Mouse (Mus musculus) kidney, adult 2 months (tissue): ENCODE data around the gene Vamp4. TPM values are rescaled to one million over a fixed set of nuclear protein-coding genes. Genes with fewer than 3 reads are reported as not detected.
"Not testable (repeated sequence)": the region's sequence is repeated elsewhere in the genome, so short reads cannot be mapped to it uniquely, and the experiment has no call there.

Source experiments
- DNase-seq: peaks from one replicate; pipeline ENCODE4 v3.0.0; 2021
- H3K27ac ChIP-seq: fragments of 200-500 bp; 2 replicates; pipeline ENCODE4 v1.5.1; 2012; ENCODE audit warnings: low read depth, low read length, control low read depth, inconsistent platforms; ENCODE audit not compliant: insufficient read depth
- H3K27me3 ChIP-seq: fragments of 200-500 bp; replicated peaks from 2 replicates; pipeline ENCODE4 v1.6.1; 2012; ENCODE audit warnings: mild to moderate bottlenecking, moderate library complexity, low read length, inconsistent platforms; ENCODE audit not compliant: control insufficient read depth, insufficient read depth
- H3K36me3 ChIP-seq: fragments of 200-500 bp; 2 replicates; pipeline ENCODE4 v1.6.1; 2012; ENCODE audit warnings: mild to moderate bottlenecking, moderate library complexity, low read length, inconsistent platforms; ENCODE audit not compliant: control insufficient read depth, insufficient read depth
- H3K4me1 ChIP-seq: fragments of 200-500 bp; 2 replicates; pipeline ENCODE4 v1.6.1; 2011; ENCODE audit warnings: low read length; ENCODE audit not compliant: control insufficient read depth, insufficient read depth
- H3K4me3 ChIP-seq: fragments of 200-500 bp; 2 replicates; pipeline ENCODE4 v1.5.1; 2011; ENCODE audit warnings: mild to moderate bottlenecking, low read depth, low read length, control low read depth; ENCODE audit not compliant: insufficient read depth
- CTCF ChIP-seq: fragments of 200-500 bp; conservative IDR thresholded peaks from 2 replicates; pipeline ENCODE4 v1.5.1; 2011; ENCODE audit warnings: low read depth, mild to moderate bottlenecking, control low read depth, low read length, moderate library complexity, mixed read lengths; ENCODE audit not compliant: insufficient read depth, insufficient read length
- POLR2A ChIP-seq: fragments of 200-500 bp; IDR thresholded peaks from one replicate; pipeline ENCODE4 v1.6.1; 2011; ENCODE audit warnings: low read depth, low read length, control low read depth
- WGBS: fragments of 180-500 bp; shearing (Covaris S2); methylation state at CpG from one replicate; pipeline ENCODE4 v1.1.7; 2018; 5-methylcytosine and 5-hydroxymethylcytosine counted together
- polyA plus RNA-seq: library from polyadenylated mRNA; depleted of rRNA; stranded (reverse); fragments of >200 nt; gene quantifications from 2 replicates; pipeline ENCODE4 v1.2.3, GENCODE M21; 2012

Gene Vamp4
- polyA plus RNA-seq, 1 experiment, result 11.4 TPM

DNA sequence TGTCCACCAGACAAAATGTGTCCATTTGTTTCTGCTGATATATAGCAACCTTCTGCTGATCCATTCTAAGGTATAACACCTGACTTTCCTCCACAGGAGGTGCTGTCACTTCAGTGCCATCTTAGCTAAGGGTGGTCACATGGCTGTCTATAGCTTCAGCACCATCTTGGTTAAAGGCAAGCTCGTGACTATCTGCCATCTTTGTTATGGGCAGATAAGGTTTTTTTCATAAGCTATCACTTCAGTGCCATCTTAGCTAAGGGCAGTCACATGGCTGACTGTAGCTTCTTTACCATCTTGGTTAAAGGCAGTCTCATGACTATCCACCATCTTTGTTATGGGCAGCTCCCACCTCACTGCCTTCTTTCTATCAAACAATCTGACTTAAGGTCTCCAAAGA is 45.2 kb downstream of the Vamp4 start:
- WGBS, result 85% methylated on average over 1 of the region's 1 CpGs
- Histone ChIP-seq H3K36me3 (no peaks in the 10 kb centered on the region), H3K4me1 (peaks cover 3% of the 10 kb centered on the region; the same call in 1 of the 2 replicates), H3K27ac (no peak overlapping the region), H3K4me3 (no peak overlapping the region), H3K27me3 (no peaks in the 10 kb centered on the region)
- no peak for DNase-seq
- TF ChIP-seq POLR2A, result no peak

DNA sequence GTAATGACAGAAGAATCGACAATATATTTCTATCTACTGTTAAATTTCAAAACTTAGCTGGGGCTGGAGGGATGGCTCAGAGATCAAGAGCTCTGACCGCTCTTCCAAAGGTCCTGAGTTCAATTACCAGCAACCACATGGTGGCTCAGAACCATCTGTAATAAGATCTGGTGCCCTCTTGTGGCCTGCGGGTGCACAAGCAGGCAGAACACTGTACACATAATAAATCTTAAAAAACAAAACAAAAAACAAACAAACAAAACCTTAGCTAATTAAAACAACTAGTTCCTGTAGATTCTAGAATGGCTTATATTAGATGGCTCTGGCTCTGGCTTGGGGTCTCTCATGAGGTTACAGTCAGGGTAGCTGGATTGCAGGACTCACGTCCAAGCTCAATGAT is 50.2 kb downstream of the Vamp4 start:
- DNase-seq, result no peak
- 66% methylated on average over 4 of the region's 4 CpGs for WGBS
- TF ChIP-seq POLR2A (no peak), CTCF (peak; percentile 53)
- no peak overlapping the region for H3K27ac ChIP-seq
- H3K4me3 ChIP-seq, result no peak overlapping the region
- H3K36me3 ChIP-seq, result no peaks in the 10 kb centered on the region
- no peaks in the 10 kb centered on the region for H3K4me1 ChIP-seq
- H3K27me3 ChIP-seq, result no peaks in the 10 kb centered on the region

DNA sequence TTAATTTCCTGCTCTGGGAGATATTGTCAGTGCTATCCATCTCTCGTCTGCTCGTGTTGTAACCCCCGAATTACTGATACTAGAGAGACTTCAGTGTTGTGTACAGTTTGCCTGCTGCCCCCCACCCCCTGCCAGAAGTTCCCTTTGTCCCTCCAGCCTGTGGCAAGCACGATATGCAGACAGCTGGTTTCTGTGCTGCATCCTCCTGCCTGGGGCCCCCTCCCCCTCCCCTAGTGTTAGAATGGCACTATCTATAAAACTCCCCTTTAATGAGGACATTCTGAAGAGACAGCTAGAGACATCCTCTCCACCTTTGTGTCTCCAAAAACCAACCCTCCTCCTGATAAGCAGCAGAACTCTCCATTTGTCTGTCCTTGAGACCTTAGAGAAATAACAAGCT is 53.6 kb downstream of the Vamp4 start:
- DNase-seq, result no peak
- H3K4me1 ChIP-seq, result no peaks in the 10 kb centered on the region
- H3K27ac ChIP-seq, result no peak overlapping the region
- 33% methylated on average over 4 of the region's 4 CpGs for WGBS
- H3K27me3 ChIP-seq, result no peaks in the 10 kb centered on the region
- no peak for TF ChIP-seq POLR2A
- no peak overlapping the region for H3K4me3 ChIP-seq
- no peaks in the 10 kb centered on the region for H3K36me3 ChIP-seq

DNA sequence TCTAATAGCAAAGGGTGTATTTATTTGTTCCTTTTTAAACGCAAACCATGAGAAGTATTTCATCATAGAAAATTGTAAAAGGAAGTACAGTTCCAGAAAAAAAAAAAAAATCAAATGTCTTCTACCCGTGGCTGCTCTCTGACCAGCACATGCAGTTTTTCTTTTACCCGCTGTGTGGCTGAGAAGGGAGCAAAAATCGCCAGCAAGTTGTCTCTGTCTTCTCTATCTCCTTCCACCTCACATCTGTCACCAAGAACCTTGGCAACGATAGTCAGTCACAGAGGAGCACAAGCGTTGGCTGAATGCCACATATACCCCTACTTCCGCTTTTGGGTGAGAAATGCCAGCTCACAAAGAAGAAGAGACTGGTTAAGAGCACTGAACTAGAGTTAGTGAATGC is 54.9 kb downstream of the Vamp4 start:
- H3K4me3 ChIP-seq, result no peak overlapping the region
- H3K27ac ChIP-seq, result no peak overlapping the region
- no peaks in the 10 kb centered on the region for H3K27me3 ChIP-seq
- 55% methylated on average over 7 of the region's 7 CpGs for WGBS
- no peaks in the 10 kb centered on the region for H3K36me3 ChIP-seq
- DNase-seq, result peak; percentile 10
- H3K4me1 ChIP-seq, result no peaks in the 10 kb centered on the region
- TF ChIP-seq CTCF (no peak), POLR2A (no peak)

DNA sequence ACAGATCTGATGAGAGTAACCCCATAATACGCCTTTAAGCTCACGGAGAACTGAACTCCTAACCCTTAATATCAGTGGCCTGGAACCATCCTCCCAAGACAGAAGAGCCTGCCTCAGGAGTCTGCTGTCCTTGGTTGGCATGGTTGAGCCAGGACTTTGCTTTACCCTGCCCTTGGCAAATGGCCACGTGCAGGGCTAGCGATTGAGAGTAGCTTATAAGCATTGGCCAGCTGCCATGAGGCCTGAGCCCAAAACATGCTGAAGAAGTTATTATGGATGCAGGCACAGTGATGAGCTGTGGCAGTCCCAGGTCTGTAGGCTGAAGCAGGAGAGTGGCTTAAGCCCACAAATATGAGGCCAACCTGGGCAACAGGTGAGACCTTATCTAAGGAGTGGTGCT is 57.5 kb downstream of the Vamp4 start:
- WGBS, result 50% methylated on average over 4 of the region's 4 CpGs
- H3K27ac ChIP-seq, H3K27me3 ChIP-seq, H3K36me3 ChIP-seq, H3K4me1 ChIP-seq, H3K4me3 ChIP-seq: not testable (repeated sequence)
- DNase-seq, result peak; percentile 65

DNA sequence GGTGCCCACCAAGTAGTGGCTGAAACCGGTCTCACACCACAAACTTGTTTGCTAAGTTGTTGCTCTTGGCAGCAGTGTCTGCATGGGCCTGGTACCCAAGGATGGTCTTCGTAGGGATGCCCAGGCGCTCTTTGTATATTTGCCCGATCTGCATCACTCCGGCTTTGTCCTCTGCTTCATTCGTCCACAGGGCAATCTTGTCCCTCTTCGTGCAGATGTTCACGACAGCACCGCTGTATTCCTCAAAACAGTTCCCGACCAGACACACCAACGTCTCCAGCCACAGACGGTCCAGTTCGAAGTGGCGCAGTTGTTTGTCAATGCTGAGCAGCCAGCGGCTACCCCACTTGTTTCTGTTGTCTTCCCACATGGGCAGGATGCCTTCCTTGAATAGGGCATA is 58.0 kb downstream of the Vamp4 start:
- not testable (repeated sequence) for H3K27ac ChIP-seq, H3K4me3 ChIP-seq, H3K4me1 ChIP-seq, DNase-seq, H3K36me3 ChIP-seq, H3K27me3 ChIP-seq
- 95% methylated on average over 15 of the region's 15 CpGs for WGBS

DNA sequence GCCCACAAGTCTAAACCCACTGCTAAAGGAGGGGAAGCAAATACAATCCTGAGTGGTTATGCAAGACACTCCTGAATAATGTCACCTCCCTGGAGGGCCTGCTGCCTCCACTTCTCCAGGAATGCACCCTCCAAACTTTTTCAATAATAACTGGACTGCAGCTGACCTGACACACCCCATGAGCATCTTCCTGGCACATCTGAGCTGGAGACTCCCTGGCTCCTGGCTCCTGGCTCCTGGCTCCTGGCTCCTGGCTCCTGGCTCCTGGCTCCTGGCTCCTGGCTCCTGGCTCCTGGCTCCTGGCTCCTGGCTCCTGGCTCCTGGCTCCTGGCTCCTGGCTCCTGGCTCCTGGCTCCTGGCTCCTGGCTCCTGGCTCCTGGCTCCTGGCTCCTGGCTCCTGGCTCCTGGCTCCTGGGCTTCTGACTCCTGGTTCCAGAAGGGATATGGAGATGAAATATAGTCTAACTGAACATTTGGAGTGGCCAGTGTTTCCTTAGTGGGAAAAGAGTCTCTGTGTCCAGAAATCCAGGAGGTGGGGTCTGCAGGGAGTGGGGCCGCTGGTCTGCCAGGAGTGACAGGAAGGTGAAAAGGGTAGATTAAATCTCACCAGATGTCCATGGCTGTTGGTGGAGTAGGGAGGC is 65.1 kb downstream of the Vamp4 start:
- DNase-seq, result peak; percentile 51
- WGBS, result 40% methylated on average over 1 of the region's 1 CpGs
- H3K4me1 ChIP-seq, H3K36me3 ChIP-seq, H3K27ac ChIP-seq, H3K27me3 ChIP-seq, H3K4me3 ChIP-seq: not testable (repeated sequence)

DNA sequence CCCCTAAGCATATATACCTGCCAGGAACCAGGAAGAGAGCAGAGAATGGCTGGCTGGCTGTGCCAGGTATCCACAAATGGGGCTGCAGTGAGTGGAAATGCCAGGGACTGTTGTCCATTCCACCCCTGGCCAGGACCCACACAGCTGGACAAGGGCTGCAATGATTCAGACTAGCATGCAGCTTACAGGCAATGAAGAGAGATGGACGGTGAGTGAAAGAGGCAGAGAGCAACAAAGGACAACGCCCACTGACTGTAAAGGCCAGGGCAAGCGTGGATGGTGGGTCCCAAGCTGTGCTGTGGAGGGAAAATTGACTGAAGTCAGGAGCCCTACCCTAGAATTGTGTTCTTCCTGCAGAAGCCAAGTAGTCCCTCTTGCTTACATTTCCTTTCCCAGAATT is 66.2 kb downstream of the Vamp4 start:
- WGBS, result 75% methylated on average over 3 of the region's 3 CpGs
- H3K36me3 ChIP-seq, result no peaks in the 10 kb centered on the region
- no peak overlapping the region for H3K27ac ChIP-seq
- no peak for TF ChIP-seq CTCF
- TF ChIP-seq POLR2A, result no peak
- no peaks in the 10 kb centered on the region for H3K4me1 ChIP-seq
- no peak for DNase-seq
- H3K27me3 ChIP-seq, result no peaks in the 10 kb centered on the region
- H3K4me3 ChIP-seq, result no peak overlapping the region
